Mouse (Mus musculus): ENCODE measurements around the gene Iqsec3.

Gene Iqsec3

DNA sequence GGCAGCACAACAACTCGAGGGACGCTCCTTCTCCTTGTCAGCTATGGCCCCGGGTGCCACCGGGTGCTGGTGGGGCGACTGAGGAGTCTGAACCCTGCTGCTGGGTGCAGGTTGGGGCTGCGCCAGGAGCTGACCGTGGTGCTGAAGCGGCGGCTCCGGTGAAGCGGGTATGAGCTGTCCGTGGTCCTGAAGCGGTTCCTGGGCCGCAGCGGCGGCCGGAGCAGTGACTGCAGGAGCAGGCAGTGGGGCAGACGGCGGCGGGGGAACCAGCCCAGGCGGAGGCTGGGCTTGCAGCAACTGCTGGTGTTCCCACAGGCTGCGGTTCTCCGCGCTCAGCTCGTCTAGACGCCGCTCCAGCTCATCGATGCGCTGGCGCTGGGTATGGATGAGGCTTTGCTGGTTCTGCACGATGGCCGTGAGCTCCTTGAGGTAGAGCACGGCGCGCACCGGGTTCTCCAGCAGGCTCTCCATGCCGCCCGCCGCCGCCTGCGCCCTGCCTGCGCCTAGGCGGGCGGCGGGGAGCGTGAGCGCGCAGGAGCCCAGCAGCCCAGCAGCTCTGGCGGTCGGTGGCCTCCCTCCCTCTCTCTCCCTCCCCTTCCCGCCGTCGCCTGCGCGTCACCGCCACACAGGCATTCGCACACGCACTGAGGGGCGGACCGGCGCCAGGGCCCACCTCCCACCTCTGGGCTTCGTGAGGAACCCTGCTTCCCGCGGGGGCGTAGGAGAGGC lies at the start of gene Iqsec3:
Gene Iqsec3, minus strand, starts transcription at position 586 of the 729 bp plus-strand sequence.
- DNase-seq (ENCODE audit: low spot score): peak; percentile 12

DNA sequence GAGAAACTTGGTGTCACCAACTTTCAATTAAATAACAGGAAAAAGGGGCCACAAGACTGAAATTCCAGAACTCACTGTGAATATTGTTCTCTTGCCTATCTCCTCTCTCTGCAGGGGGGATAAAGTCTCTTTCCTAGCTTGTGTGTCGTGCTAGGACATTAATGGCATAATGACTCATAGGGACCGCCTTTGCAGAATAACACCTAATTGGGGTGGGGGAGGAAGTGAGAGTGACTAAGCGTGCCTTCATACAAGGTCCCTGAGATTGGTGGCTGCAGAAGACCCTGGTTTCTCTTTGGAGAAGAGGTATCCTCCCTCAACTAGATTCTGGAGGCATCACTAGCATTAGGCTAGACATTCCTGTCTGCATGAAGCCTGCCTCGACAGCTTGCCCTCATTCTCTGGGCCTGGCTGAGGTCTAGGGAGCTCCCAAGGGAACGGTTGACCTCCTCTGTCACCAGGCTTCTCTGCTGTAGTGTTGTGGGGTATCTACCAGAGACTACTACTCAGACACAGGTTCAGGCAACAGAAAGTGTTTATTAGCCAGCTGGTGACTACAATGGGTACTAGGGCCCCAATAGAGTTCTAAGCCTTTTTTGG lies 48.7 kb upstream of the Iqsec3 start:
- DNase-seq (ENCODE audit: low spot score): no peak

DNA sequence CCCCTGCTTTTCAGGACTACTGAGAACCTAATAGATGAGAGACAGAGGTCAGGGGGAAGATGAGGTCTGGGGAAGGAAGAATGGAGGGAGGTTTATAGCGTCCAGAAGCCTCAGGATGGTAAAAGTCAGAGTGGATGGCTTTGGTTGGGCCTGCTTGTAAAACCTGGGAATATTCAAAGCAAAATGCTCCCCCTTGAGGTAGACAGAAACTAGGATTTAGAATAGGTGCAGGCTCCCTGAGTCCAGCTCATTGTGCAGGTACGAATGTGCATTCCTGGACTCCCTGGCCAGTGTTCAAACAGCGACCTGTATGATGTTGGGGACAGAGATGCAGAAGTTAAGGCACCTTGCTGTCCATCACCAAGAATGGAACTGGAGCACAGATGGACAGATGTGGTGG lies 47.6 kb upstream of the Iqsec3 start:
- DNase-seq (ENCODE audit: low spot score): no peak

DNA sequence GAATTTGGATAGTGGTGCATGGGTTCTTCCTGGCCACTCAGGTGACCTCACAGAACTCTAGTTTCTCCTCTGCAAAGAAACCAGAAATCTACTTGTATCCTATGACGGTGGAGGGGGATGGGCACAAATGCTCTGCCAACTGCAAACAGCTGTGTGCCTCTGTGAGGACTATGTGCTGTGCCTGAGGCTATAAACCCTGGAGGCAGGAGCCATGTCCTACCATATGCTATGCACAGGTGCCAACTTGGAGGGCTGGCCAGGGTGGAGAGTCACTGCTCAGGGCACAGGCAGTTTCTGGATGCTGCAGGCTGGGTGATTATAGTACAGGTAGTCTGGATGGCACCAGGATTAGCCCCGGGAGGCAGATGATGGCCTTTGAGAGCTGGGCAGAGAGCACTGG lies 46.4 kb upstream of the Iqsec3 start:
- DNase-seq (ENCODE audit: low spot score): no peak

DNA sequence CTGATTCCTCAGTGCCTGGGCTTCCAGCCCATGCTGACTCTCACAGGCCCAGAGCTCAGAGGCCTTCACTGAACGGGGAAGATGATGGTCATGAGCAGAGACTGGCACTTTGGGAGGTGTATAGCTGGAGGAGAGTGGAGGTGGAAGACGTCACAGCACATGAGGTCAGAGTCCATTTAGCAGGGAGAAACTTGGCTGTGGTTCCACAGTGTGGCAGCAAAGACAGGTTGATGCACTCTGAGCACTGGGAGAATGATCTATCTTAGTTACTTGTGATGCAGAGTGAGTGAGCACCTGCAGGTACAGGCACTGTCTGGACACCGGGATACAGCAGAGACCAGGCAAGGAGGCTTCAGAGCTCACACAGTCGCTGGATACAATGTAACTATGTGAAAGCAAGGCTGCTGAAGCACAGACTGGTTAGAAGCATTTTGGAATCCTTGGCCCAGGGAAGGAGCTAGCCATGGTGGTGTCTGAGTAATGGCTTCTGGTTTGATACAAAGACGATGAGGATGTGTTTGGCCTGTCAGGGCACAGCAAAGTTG lies 45.9 kb upstream of the Iqsec3 start:
- DNase-seq (ENCODE audit: low spot score): no peak

DNA sequence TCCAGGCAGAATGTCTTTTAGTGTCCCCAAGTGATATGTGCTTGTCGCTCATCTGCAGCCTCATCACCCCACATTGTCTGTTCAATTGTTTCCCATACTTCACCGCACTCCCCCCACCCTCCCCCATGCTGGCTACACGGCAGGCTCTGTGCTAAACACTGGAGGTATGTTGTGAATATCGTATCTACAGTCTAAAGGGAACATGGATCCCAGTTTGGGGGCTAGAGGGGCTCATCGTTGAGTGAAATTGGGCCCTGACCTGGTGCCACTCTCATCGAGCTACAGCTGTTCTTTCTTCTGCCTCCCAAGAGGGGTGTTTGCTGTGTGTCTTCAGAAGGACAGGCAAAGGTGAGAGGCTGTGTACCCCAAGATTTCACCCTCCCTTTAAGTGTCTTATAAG lies 44.2 kb upstream of the Iqsec3 start:
- DNase-seq (ENCODE audit: low spot score): no peak

DNA sequence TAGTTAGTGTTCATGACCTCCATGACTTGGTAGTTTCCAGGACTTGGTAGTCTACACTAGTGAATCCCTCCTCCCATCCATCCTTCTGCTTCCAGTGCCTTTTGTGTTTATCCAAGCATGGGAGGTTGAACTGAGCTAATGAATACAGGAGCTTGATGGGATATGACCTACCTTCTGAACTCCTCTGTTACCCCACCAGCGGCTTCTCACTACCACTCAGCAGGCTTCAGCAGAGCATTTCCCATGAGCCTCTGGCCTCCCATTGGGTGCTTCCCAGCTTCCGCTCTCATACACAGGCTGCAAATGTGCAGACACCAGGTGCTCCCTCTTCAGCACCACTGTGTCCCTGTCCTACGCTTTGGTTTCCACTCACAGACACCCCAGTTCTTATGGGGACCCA lies 36.9 kb upstream of the Iqsec3 start:
- DNase-seq (ENCODE audit: low spot score): no peak

DNA sequence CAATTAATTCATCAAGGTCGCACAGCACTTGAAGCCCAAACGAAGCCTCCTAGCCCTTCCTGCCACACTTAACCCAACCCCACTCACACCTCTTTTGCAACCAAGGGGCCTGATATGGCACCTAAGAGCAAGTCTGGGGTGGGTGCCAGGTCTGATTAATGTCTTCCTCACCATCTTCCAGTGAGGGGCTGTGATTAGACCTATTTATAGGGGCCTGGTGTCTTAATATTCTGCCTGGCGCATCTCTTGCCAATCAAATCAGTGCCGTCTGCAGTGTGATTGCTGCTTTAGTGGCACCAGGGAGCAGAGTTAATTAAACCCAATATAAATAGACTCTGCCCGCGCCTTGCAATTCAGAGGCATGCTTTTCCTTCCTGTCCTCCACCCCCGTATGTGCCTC lies 36.4 kb upstream of the Iqsec3 start:
- no peak for DNase-seq (ENCODE audit: low spot score)

DNA sequence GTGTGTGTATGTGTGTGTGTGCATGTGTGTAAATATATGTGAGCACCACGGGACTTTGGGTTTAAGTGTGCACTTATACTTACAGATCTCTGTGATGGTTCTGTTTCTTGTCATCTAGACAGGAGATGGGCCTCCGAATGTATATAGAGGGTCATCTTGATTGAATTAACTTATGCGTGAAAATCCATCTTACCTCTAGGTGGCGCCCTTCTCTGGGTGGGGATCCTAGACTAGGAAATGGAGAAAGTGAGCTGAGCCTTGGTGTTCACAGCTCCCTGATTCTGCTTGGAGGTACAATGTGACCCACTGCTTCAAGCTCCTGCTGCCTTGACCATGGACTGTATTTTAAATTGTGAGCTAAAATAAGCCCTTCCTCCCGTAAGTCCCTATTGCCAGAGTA lies 34.8 kb upstream of the Iqsec3 start:
- no peak for DNase-seq (ENCODE audit: low spot score)

DNA sequence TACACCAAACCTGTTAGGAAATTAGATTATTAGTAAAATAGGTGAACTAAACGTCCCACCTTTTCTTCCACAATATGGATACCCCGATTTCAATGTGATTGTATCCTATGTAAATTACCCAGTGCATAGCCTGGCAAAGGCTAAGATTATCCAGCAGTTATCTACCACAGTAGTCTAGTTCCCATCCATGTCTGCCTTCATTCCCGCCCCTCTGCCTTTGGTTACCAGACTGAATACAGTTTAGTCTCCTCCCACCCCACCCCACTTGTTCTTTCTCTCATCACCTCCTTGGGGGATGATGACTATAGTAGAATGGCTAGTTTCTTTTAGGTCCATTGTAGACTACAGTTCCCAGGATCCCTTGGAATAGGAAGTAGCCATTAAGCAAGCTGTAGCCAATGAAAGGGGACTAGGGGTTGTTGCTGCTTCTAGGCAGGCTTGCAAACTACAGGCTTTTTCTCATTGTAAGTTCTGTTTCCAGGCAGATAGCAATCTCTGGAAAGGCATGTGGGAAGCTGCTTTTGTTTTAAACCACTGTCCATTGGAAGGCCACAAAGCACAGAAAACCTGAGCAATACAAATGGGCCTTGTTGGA lies 27.7 kb upstream of the Iqsec3 start:
- DNase-seq (ENCODE audit: low spot score): no peak

DNA sequence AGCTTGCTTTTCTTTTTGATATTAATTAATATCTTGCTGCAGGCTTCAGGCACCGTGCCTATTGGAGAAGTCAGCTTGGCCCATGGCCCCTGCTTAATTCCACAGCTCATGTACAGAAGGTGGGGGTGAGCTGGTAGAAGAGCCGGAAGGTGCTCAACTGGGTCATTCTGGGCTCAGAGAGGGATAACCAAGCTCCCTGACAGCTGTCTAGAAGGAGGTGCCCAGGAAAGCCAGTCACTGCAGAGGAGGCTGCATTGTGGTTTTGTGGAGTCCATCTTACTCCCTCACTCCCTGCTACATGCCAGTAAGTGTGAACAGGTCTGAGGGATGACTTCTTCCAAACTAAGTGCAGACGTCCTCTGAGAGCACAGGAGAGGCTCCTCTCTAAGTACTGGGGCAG lies 26.4 kb upstream of the Iqsec3 start:
- no peak for DNase-seq (ENCODE audit: low spot score)

DNA sequence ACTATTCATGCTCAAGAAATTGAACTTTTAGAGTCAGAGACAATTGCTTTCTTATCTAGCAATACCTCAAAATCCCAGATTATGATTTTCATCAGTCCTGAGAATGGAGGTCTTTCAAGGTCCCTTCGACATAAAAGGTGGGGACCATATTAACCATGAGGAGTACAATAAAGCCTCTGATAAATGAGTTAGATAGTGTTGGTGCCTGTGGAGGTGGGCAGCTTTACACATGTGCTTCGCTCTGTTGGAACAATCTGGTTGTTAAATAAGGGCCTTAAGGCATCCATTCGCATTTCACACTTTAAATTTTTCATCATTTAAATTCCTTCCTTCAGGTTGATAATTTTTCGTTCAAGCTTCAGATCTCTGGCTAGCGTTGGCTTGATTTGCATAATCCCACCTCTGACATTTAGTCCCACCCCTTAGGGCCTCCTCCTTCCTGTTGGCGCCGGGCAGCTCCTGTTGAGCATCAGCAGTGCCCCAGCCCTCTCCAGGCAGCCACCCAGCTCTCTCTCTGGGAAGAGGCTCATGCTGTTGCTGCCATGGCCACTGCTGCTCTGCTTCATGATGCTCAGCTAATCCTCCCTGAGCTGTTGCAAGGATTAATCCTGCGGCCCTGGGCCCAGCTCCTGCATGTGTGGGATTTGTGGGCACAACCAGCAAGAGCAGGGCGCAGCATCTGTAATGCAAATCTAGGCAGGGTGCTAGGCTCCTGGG lies 25.5 kb upstream of the Iqsec3 start:
- DNase-seq (ENCODE audit: low spot score): no peak

DNA sequence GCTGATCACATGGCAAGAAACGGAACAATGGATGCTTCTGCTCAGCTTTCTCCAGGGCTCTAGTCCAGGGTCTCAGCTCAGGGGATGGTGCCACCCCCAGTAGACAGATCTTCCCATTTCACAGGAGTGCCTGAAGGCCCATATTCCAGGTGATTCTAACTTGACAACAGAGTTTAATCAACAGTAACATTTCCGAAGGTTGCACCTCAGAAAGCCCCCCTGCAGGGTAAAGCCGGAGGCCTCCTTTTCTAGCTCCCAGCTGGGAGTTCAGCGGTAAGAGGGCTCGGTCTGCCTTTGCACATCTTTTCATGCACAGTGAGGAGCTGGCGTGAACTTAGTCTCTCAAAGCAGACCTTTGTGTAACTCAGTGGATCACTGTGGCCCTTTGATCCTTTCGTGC lies 22.1 kb upstream of the Iqsec3 start:
- no peak for DNase-seq (ENCODE audit: low spot score)

DNA sequence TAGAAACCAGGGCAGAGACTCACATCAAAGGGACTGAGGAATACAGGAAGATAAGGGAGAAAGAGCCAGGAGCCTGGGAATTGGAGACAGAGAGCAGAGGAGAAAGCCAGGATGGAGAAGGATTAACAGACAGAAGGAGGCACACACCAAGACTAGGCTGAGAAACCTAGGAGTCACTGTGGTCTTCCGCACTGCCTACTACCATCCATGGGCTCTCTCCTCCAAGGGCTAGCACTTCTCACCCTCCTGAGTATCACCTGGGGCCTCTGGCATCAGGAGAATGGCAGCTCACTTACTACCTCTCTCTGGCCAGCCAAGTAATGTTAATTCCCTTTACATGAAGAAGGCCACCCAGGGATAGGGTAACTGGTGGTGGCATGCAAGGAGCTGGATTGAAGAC lies 21.5 kb upstream of the Iqsec3 start:
- no peak for DNase-seq (ENCODE audit: low spot score)

DNA sequence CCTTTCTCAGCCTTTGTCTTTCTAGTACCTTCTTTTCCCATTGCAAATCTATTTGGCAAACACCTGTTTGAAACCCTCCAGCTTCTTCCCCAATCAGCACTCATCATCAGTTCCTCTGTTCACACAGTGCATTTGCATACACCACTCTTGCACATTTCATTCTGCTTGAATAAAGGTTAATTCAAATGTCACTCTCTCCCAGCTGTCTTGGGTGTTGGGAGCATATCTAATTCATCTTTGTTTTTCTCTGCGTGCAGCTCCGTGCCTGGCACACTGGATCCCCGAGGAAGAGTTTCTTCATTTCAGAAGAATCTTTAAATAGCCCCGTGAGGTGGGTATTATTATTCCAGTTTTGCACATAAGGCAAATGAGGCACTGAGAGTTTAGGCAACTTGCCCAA lies 20.8 kb upstream of the Iqsec3 start:
- no peak for DNase-seq (ENCODE audit: low spot score)

DNA sequence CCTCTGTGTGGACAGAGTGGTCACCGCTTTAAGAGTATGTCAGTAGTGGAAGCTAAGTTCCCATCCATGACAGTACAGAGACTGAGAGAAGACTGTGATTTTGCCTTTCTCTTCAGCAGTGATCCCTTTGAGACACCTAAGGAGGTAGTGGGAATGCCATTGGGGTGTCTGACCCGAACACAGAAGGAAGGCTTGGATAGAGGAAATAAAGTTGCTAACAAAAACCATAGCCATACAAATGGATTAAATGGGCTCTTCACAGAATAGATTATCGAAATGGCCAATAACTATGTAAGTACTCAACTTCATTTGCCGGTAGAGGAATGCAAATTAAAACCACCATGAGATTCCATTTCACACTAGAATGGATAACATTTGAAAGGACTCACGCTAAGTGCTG lies 17.9 kb upstream of the Iqsec3 start:
- no peak for DNase-seq (ENCODE audit: low spot score)

DNA sequence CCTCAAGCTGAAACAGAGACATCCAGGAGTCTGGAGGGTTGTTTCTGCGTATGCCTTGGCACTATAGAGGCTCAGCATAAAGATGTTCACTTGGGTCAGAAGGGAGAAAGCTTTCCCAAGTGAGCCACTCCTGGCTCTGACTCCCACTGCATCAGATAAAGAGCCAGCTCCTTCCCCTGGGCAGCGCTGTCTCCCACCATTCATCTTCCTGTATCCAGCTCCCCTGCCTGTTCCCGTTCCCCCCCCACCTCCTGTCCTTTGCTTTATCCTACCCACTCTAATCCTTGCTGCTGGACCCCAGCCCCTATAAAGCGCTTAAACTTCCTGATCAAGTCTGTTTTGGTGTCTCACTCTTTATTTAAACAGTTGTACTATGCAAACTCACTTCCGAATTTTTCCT lies 1.2 kb downstream of the Iqsec3 start:
- no peak for DNase-seq (ENCODE audit: low spot score)

DNA sequence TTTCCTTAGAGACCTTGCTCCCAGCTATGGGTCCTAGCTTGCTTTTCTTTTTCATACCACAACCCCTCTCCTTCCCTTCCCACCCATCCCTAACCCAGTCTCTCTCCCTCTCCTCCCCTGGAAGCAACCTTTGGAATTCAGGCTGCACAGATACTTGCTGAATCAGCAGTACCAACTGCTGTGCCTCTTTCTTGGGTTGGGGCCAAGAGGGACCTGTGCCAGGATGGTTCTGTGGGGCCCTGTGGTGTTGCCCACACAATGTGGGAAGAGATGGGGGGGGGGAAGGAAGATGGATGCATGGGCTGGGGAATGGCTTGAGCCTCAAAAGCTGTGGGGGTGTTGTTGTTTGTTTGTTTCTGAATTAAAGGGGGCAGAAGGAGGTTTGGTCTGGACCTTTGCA lies 5.2 kb downstream of the Iqsec3 start:
- DNase-seq (ENCODE audit: low spot score): no peak

DNA sequence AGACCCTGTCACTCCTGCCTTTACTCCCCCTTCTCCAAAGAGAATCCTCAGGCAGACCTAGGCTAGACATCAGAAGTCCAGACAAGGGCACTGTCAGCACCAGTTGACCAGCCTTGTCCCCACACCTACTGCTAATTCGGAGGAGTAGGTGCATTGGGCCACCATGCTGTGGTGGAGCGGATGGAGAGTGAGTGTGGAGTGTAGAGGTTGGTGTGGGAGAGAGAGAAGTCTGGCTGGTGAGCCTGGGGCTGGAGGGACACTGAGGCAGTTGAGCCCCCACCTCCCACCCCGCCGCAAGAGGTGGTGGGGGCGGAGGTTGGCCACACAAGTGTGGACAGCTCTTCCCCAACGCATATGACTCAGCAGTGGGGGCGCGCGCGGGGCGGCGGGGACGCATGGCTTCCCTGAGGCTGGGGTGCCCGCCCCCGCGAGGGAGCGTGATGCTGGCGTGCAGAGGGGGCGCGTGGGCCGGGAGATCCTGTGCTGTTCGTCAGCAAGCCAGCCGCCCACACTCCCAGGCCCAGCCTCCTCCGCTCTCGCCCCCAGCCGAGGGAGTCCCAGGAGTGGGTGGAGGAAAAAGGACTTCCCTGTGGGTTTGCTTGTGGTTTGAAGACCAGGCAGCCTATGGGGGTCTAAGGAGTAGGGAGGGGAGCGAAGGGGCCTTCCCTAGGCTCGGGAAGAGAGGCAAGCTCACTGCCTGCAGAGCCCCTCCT lies 10.7 kb downstream of the Iqsec3 start:
- DNase-seq (ENCODE audit: low spot score): no peak

DNA sequence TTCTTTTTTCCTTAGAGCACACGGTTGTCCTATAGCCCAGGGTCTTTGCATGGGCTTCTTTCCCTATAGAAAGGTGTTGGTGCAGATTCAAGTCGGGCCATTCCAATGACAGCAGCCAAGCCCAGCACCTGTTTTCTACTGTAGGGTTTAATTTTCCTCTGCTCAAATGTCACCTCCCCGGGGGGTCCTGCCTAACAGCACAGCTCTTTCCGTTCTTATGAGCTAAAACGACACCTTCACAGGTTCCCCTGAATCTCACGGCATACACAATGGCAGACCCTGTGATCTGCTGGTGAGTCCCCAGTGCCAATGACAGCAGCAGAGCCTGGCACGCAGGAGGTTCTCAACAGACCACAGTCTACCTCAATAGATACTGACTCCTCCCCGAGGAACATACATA lies 16.1 kb downstream of the Iqsec3 start:
- DNase-seq (ENCODE audit: low spot score): no peak

DNA sequence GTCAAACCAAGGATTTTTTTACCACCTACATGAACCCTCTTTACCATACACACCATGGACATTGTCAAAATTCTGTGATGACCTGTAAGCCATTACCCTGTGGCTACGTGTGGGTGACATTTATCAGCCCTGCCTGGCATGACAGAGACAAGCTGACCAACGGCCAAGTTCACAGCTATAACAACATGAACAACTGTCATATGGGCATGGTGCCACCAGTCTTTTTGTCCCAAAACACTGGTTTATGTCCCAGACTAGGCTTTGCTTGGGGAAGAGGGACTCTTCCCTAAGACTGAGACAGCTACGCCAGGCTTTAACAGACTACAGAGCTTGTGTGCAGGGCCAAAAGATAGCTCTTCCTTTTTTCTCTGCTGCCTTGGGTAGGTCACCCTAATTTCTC lies 16.8 kb downstream of the Iqsec3 start:
- no peak for DNase-seq (ENCODE audit: low spot score)

All from T-cell, adult 2 months (primary cell).